Mouse (Mus musculus): ENCODE results near the gene Tgfbrap1.

GRCm38 (mm10) chr1:43137334-43137733, 38.9 kb upstream of the Tgfbrap1 start:
- no peak for TF ChIP-seq CTCF (IDR thresholded peaks at IDR 0.05; ENCODE audit: low read depth)
- TF ChIP-seq EP300 (IDR thresholded peaks at IDR 0.05; ENCODE audit: low read depth), result no peak
